Mouse (Mus musculus) layer of hippocampus, adult 11-12 months (tissue): ENCODE results near the gene Trarg1.
A peak's percentile ranks its signal among the peaks of the same experiment; 100 is the strongest.

Source experiments
- DNase-seq: peaks from one replicate; pipeline ENCODE4 v3.0.0; 2022; ENCODE audit warnings: low spot score

Gene Trarg1

DNA sequence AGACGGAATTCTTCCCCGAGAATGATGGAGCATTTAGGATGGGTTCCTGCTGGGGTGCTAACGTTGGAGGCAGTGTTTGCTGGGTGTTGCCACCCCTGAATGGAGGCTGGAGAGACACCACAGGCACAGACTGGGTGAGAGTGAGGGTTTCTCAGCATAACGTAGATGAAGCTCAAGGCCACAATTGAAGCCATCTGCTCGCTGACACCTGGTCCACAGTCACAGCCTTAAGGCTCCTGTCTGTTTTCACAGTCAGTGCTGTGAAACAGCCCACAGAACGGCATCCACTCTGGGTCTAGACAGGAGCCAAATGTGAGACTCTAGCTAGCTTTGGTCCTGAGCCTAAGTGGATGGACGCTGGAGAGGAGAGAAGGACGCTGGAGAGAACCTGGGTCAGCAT lies 5.4 kb upstream of the Trarg1 start:
- DNase-seq, result no peak

GRCm38 (mm10) chr11:76674704-76675103 lies 4.9 kb upstream of the Trarg1 start:
- DNase-seq, result peak; percentile 35

GRCm38 (mm10) chr11:76685604-76686003 lies 6.0 kb downstream of the Trarg1 start:
- no peak for DNase-seq

DNA sequence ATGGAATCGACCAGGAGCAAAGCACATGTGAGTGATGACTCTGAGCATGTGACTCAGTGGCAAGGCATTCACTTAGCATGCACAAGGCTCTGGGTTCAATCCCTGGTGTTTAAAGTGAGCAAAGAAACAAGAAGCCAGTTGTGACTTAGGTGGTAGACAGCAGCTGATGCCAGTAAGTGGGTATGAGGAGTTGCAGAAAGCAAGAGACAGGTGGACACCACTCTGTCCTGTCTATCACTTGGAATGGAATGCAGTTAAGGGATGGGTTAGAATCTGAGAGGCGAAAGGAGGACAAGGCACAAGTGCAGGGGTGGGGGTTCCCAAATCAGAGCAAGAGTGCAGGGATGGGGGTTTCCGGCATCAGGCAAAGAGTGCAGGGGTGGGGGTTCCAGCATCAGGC lies 12.5 kb downstream of the Trarg1 start:
- no peak for DNase-seq

DNA sequence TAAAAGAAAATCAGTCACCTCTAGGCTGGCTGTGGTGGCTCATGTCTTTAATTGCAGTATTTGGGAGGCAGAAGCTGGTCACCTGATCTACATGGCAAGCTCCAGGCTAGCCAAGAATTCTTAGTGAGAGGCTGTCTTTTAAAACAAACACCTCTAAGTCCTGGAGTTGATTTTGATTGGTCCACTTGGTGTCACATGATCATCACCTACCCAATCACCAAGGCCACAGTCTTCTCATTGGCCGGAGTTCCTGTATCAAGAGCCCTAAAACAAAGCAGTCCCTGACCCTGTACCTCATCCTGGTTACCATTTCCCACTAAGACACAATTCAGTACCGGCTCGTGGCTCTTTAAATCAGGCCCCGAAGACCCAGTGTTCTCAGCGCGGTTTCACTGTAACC lies 16.2 kb downstream of the Trarg1 start:
- DNase-seq, result peak; percentile 37

DNA sequence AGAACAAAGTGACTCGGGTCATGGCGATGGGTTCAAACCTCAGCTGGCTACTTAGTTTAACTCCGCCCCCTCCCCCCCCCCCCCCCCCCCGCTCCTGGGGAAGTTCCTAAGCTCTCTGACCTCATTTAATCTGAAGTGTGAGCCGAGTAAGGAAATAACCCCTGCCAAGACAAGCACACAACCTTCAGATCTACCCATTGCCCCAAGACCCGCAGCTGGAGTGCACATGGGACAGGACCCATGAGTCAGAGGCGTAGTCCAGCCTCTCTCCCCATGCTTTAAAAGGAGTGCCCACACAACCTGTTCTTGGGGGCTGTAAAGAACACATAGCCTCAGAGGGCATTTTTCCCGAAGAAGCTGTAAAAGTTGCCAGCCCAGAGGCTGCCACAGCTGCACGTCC lies 20.0 kb downstream of the Trarg1 start:
- no peak for DNase-seq

DNA sequence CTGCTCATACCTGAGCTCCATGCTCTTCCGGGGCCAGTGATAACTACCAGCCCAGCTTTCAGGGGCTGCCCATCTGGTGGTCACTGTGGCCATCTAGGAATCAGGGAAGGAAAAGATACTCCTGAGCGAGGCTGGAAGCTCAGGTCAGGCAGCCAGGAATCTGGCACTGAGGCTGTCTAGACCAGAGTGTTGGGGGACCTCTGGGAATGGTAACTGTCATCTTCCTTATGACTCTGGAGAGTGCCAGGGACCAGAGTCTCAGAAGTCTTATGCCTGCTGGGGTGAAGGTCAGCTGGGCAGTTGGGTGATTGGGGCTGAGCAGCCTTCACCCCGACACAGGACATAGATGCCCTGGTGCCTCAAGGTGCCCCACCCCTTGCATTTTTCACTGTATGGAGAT lies 28.0 kb downstream of the Trarg1 start:
- DNase-seq, result no peak

- no peak for DNase-seq
These were observed 28.5 kb downstream of the Trarg1 start for GRCm38 (mm10) chr11:76708066-76708465.

DNA sequence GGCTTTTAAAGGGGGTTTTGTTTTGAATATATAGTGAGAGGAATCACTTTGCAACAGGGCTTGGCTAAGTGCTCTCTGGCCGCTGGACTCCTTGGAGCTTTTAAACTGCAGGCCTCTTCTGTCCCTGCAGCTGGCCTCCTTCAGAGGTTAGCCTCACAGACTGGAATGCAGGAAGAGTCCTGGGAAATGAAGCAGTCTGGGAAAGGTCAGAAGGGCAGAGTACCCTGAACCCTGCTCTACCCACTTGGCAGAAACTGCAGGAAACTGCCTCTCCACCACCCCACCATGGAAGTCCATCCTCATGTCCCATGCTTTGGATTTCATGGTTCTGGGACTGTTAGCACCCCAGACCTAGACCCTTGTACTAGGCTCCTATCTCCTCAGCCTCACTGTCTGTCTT lies 29.3 kb downstream of the Trarg1 start:
- no peak for DNase-seq

- DNase-seq, result no peak
These were observed 30.2 kb downstream of the Trarg1 start for GRCm38 (mm10) chr11:76709625-76710452.

GRCm38 (mm10) chr11:76717000-76717399 lies 37.4 kb downstream of the Trarg1 start:
- DNase-seq, result no peak

DNA sequence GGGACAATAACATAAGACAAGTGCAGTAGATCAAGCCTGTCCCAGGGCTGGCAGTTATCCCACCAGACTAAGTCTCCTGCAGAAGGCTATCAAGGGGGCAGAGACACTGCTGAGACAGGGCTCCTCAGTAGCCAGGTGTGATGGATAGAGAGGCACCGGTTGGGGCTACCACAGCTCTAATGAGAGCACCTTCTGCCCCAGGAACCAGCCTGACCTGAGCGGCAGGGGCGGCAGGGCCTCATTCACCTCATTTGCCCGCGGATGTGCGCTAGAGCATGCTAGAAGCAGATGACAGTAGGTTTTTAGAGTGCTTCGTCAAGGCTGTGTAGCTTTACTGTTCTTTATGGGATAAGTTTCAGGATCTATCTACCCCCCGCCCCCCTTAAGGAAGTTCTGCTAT lies 44.3 kb downstream of the Trarg1 start:
- DNase-seq, result no peak

GRCm38 (mm10) chr11:76728093-76728492 lies 48.5 kb downstream of the Trarg1 start:
- no peak for DNase-seq

DNA sequence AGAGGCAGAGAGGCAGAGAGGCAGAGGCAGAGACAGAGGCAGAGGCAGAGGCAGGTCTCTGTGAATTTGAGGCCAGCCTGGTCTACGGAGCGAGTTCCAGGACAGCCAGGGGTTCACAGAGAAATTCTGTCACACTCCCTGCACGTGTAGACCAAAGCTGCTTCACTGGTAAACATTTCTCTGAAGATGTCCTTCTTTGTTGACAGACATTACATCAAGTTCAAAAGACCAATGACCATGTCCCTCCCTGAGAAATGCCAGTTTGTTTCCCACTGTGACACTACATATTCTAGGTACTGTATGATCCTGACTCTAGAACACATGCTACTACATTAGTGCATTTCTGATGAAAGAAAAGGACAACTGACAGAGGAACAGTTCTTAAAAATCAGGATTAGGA lies 51.0 kb downstream of the Trarg1 start:
- DNase-seq, result no peak

DNA sequence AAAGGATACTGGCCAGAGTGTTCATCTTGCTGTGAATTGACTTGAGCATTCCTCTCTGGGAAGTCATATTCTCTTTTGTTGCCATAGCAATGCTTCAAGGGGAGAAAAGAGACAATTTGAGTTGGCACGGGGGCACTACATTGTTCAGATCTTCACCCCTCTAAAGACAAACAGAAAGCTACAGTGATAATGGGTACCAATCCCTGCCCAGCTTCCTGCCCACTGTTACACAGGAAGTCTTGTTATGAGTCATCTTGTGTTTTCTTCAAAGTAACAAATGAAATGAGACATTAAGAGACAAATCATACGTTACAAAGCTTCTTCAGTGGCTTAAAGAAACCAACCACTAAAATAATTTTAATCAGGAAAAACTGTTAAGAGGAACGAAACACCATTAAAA lies 55.0 kb downstream of the Trarg1 start:
- no peak for DNase-seq

DNA sequence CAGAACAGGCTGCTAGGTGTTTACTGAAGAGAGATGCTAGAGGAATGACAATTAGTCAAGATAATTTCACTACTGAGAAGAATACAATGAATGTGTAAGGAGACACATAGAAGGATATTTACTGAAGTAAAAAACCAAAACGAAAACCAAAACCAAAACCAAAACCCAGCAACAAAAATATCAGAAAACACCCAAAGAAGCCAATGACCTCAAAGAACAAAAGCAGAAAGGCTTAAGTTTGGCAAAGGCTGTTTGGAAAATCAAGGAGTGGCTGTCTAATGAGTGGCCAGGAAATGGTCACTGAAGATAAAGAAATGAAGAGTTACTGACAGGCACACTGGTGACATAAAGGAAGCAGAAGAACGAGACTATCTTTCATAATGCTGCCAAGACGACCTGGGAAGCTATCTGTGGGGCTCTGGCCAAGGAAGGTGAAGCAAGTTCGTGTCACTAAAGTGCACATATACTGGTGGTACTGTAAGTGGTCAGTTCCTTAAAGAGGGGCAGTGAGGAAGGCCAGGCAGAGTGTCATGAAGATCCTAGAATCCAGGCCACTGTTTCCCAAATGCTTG lies 56.2 kb downstream of the Trarg1 start:
- DNase-seq, result no peak

- DNase-seq, result no peak
These were observed 59.5 kb downstream of the Trarg1 start for GRCm38 (mm10) chr11:76739125-76739524.

- DNase-seq, result no peak
These were observed 62.9 kb downstream of the Trarg1 start for GRCm38 (mm10) chr11:76742511-76742910.

- peak; percentile 52 for DNase-seq
These were observed 64.9 kb downstream of the Trarg1 start for GRCm38 (mm10) chr11:76744550-76744949.

DNA sequence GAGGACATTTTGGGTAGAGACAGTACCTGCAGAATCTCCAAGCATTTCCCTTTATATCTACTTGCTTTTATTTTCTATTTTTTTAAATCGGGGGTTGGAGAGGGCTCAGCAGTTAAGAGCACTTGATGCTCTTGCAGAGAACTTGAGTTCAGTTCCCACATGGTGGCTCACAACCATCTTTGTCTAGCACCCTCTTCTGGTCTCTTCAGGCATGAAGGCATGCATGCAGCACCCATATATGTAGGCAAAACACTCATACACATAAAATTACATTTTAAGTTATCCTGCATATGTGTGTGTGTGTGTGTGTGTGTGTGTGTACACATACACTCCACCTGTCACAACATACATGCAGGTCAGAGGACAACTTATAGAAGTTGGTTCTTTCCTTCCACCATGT lies 66.3 kb downstream of the Trarg1 start:
- no peak for DNase-seq
